Mouse (Mus musculus): Measurements from ENCODE around the gene Gm11214.

Gm11214 gene

GRCm38 (mm10) chr4:63663279-63663678, at the start of gene Gm11214:
Gm11214 (minus strand) TSS chr4:63663379.
- in situ Hi-C loops (cut with MboI, MseI), result no loop called here

GRCm38 (mm10) chr4:63711886-63712285, 48.7 kb upstream of the Gm11214 start:
- in situ Hi-C loops (cut with MboI, MseI), result no loop called here

- in situ Hi-C loops (cut with MboI, MseI), result no loop called here
Measured at GRCm38 (mm10) chr4:63710431-63711220, 47.4 kb upstream of the Gm11214 start.

GRCm38 (mm10) chr4:63706279-63706971, 43.2 kb upstream of the Gm11214 start:
- in situ Hi-C loops (cut with MboI, MseI), result no loop called here

GRCm38 (mm10) chr4:63704232-63704631, 41.1 kb upstream of the Gm11214 start:
- in situ Hi-C loops (cut with MboI, MseI), result no loop called here

- in situ Hi-C loops (cut with MboI, MseI), result no loop called here
Measured at GRCm38 (mm10) chr4:63703686-63704085, 40.5 kb upstream of the Gm11214 start.

- in situ Hi-C loops (cut with MboI, MseI), result no loop called here
Measured at GRCm38 (mm10) chr4:63702006-63702704, 39.0 kb upstream of the Gm11214 start.

GRCm38 (mm10) chr4:63699749-63700148, 36.6 kb upstream of the Gm11214 start:
- in situ Hi-C loops (cut with MboI, MseI), result loop anchor here (10.0 kb wide), 1 partner anchor 125 kb away; no protein-coding TSS in a partner anchor

GRCm38 (mm10) chr4:63696921-63697320, 33.7 kb upstream of the Gm11214 start:
- in situ Hi-C loops (cut with MboI, MseI), result loop anchor here (10.0 kb wide), 1 partner anchor 128 kb away; no protein-coding TSS in a partner anchor

GRCm38 (mm10) chr4:63692351-63692750, 29.2 kb upstream of the Gm11214 start:
- in situ Hi-C loops (cut with MboI, MseI), result loop anchor here (10.0 kb wide), 1 partner anchor 132 kb away; no protein-coding TSS in a partner anchor

- in situ Hi-C loops (cut with MboI, MseI), result loop anchor here (5.0 kb wide), 2 partner anchors 95 to 260 kb away; no protein-coding TSS in a partner anchor
Measured at GRCm38 (mm10) chr4:63687429-63687828, 24.2 kb upstream of the Gm11214 start.

GRCm38 (mm10) chr4:63686157-63686556, 23.0 kb upstream of the Gm11214 start:
- in situ Hi-C loops (cut with MboI, MseI), result loop anchor here (5.0 kb wide), 2 partner anchors 96 to 261 kb away; no protein-coding TSS in a partner anchor

GRCm38 (mm10) chr4:63685253-63685525, 22.0 kb upstream of the Gm11214 start:
- in situ Hi-C loops (cut with MboI, MseI), result loop anchor here (5.0 kb wide), 2 partner anchors 97 to 262 kb away; no protein-coding TSS in a partner anchor

- in situ Hi-C loops (cut with MboI, MseI), result loop anchor here (5.0 kb wide), 2 partner anchors 98 to 263 kb away; no protein-coding TSS in a partner anchor
Measured at GRCm38 (mm10) chr4:63684412-63685252, 21.5 kb upstream of the Gm11214 start.

- in situ Hi-C loops (cut with MboI, MseI), result no loop called here
Measured at GRCm38 (mm10) chr4:63683716-63684115, 20.5 kb upstream of the Gm11214 start.

- in situ Hi-C loops (cut with MboI, MseI), result no loop called here
Measured at GRCm38 (mm10) chr4:63683056-63683455, 19.9 kb upstream of the Gm11214 start.

- in situ Hi-C loops (cut with MboI, MseI), result no loop called here
Measured at GRCm38 (mm10) chr4:63682441-63682840, 19.3 kb upstream of the Gm11214 start.

GRCm38 (mm10) chr4:63681557-63681956, 18.4 kb upstream of the Gm11214 start:
- in situ Hi-C loops (cut with MboI, MseI), result no loop called here

GRCm38 (mm10) chr4:63675128-63675527, 11.9 kb upstream of the Gm11214 start:
- in situ Hi-C loops (cut with MboI, MseI), result no loop called here

GRCm38 (mm10) chr4:63668255-63668654, 5.1 kb upstream of the Gm11214 start:
- in situ Hi-C loops (cut with MboI, MseI), result no loop called here

GRCm38 (mm10) chr4:63665738-63666137, 2.6 kb upstream of the Gm11214 start:
- in situ Hi-C loops (cut with MboI, MseI), result no loop called here
